Mouse (Mus musculus) macrophage (primary cell): Measurements from ENCODE around the gene Bri3. TPM values are rescaled to one million over a fixed set of nuclear protein-coding genes. Genes with fewer than 3 reads are reported as not detected.

ENCODE experiments used
- H3K27ac ChIP-seq: fragments of 350-480 bp; formaldehyde crosslinking; 2 replicates; pipeline ENCODE4 v1.9.0; 2021
- H3K36me3 ChIP-seq: fragments of 350-480 bp; formaldehyde crosslinking; 2 replicates; pipeline ENCODE4 v1.9.0; 2021; ENCODE audit errors: inconsistent target
- H3K4me3 ChIP-seq: fragments of 350-480 bp; formaldehyde crosslinking; 2 replicates; pipeline ENCODE4 v1.9.0; 2021; ENCODE audit errors: inconsistent target
- H3K79me2 ChIP-seq: fragments of 350-480 bp; formaldehyde crosslinking; 2 replicates; pipeline ENCODE4 v1.9.0; 2021; ENCODE audit errors: inconsistent target
- WGBS: methylation state at CpG from one replicate; pipeline ENCODE4 v1.1.7; 2026; ENCODE audit warnings: inconsistent platforms; ENCODE audit not compliant: missing documents; 5-methylcytosine and 5-hydroxymethylcytosine counted together
- polyA plus RNA-seq: library from polyadenylated mRNA; stranded (reverse); fragments of 250-400 nt; gene quantifications from 3 replicates; pipeline ENCODE4 v1.2.4, GENCODE M21; 2018; ENCODE audit warnings: inconsistent platforms

The Bri3 gene
- polyA plus RNA-seq, 1 experiment from 2014 or later, result 238 TPM

DNA sequence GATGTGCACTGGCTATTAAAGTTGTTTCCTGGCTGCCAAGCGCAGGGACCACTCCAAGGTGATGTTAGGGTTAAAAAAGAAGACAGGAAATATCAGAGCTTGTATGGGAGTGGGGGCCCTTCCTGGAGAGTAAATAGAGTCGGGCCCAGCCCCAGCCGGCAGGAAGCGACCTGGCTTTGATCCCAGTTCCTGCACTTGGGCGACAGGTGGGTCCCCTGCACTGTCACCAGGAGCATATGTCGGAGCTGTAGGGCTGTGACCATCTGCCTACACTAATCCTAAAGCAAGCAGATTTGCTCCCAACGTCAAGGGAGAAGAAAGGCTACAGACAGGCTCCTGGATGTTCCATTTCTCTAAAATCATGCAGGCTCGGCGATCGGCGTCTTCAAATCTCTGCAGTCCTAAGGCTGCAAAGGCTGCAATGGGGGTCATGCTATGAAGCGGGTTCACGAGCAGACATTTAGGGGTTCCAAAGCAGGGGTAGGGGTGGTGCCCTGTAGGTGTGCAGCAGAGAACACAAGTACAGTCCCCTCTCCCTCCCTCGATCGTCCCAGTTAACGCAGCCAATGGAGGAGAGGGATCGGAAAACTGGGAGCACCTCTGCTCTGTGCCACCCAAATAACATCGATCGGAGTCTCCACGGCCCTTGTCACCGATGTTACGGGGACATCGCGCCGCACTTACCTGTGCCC is 21.3 kb upstream of the Bri3 start:
- peaks cover 15% of the 10 kb centered on the region; the same call in 1 of the 2 replicates for H3K36me3 ChIP-seq
- H3K27ac ChIP-seq, result peak overlapping the region; percentile 97
- under 1% methylated on average over 25 of the region's 25 CpGs for WGBS
- H3K79me2 ChIP-seq, result peaks cover 71% of the 10 kb centered on the region
- H3K4me3 ChIP-seq, result peak overlapping the region; percentile 95

DNA sequence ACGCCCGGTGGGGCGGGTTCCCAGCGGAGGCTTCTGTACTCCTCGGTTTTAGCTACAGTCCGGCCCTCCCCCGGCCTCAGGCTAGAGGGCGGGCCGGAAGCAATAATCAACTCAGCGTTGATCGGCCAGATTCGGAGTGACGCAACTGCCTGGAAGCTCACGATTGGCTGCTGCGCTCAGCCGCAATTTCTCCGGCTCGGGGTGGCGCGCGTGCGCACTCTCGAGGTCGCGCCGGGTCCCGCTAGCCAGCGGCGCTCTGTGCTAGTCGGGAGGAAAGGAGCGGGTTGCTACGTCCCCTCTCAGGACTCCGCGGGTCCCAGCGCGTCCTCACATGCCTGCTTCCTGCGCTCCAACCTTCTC is 20.8 kb upstream of the Bri3 start, which contains the start of gene Tecpr1:
Gene Tecpr1 (minus strand): TSS at position 113 of the 360 bp plus-strand sequence.
- H3K4me3 ChIP-seq, result peak within 1 kb of the TSS; percentile 95
- peak within 1 kb of the TSS; percentile 97 for H3K27ac ChIP-seq
- H3K36me3 ChIP-seq, result peaks cover 12% of the 10 kb centered on the region; the same call in 1 of the 2 replicates
- WGBS, result 0% methylated on average over 36 of the region's 37 CpGs
- H3K79me2 ChIP-seq, result peaks cover 66% of the 10 kb centered on the region

DNA sequence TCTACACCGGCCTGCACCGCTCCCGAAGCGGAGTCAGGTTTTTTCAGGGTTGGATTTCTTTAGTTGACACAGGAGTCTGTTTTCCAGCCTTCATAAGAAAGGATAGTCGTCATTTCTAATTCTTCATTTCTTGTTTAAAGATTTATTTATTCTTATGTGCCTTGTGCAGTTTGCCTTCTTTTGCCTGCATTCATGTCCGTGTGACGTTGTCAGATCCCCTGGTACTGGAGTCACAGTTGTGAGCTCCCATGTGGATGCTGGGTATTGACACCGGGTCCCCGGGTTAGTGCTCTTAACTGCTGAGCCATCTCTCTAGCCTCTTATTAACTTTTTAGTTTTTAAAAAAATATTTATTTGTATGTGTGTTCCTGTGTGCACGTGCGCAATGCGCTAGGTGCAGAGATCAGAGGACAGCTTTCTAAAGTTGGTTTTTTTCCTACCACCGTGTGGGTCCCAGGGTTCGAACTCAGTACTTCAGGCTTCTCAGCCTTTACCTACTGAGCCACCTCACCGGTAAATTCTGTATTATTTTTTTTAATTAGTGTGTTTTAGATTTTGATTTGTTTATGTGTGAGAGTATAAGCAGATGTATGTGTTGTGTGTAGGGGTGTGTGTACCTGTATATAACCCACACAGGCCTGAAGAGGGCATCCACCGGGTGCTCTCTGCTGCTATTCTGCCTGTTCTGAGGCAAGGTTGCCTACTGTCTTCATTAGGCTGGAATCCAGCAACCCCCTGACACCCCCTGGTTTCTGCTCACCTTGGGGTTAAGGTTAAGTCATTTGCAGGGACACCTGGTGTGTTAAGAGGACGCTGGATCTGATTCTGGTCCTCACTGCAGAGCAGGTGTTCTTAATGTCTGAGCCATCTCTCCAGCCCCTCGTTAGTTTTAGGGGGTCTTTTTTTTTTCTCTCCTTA is 20.1 kb upstream of the Bri3 start:
- WGBS, result 30% methylated on average over 18 of the region's 18 CpGs
- Histone ChIP-seq H3K27ac (peak overlapping the region; percentile 97), H3K36me3 (peaks cover 5% of the 10 kb centered on the region; the same call in 1 of the 2 replicates), H3K79me2 (peaks cover 59% of the 10 kb centered on the region), H3K4me3 (peak overlapping the region; percentile 95)

DNA sequence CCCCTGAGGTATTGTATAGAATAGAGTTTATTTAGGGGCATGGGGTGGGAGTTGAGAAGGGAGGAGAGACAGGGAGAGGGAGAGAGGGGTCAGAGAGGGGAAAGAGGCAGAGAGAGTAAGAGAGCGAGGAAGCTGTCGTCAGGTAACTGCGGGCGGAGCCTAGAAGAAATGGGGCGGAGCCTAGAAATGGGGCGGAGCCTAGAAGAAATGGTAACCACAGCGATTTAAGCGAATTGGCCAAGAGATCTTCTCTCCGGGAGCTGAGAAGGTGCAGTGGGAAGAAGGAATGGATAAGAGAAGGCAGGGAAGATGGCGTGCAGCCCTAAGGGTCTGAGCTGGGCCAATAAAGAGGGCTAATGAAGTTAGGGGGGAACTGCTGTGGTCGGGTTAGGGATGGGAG is 18.0 kb upstream of the Bri3 start:
- Histone ChIP-seq H3K27ac (no peak overlapping the region), H3K36me3 (no peaks in the 10 kb centered on the region), H3K79me2 (peaks cover 39% of the 10 kb centered on the region), H3K4me3 (no peak overlapping the region)
- 62% methylated on average over 11 of the region's 11 CpGs for WGBS

- Histone ChIP-seq H3K4me3 (no peak overlapping the region), H3K27ac (no peak overlapping the region), H3K79me2 (peaks cover under 1% of the 10 kb centered on the region; the same call in 1 of the 2 replicates), H3K36me3 (no peaks in the 10 kb centered on the region)
- 91% methylated on average over 7 of the region's 7 CpGs for WGBS
Observed at GRCm38 (mm10) chr5:144230216-144230615, 14.0 kb upstream of the Bri3 start.

GRCm38 (mm10) chr5:144231410-144231809 is 12.8 kb upstream of the Bri3 start:
- Histone ChIP-seq H3K4me3 (no peak overlapping the region), H3K36me3 (no peaks in the 10 kb centered on the region), H3K79me2 (no peaks in the 10 kb centered on the region), H3K27ac (no peak overlapping the region)
- WGBS, result 70% methylated on average over 1 of the region's 1 CpGs

DNA sequence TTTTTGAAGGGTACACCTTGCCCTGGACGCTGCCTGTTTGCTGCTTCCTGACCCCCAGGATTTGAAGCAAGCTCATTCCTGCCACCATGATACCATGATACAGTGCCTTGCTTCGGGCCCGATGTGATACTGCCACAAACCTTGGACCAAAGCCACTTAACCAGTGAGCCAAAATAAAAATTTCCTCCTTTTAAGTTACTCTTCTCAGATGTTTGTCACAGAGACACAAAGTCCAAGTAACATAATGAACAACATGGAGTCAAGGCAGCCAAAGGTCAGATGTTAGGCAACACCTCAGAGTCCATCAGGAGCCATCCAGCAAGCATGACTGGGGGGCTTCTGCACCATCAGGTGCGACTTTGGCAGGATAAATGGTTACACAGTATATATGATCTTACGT is 11.7 kb upstream of the Bri3 start:
- WGBS, result 83% methylated on average over 5 of the region's 5 CpGs
- Histone ChIP-seq H3K79me2 (no peaks in the 10 kb centered on the region), H3K4me3 (no peak overlapping the region), H3K36me3 (no peaks in the 10 kb centered on the region), H3K27ac (no peak overlapping the region)

DNA sequence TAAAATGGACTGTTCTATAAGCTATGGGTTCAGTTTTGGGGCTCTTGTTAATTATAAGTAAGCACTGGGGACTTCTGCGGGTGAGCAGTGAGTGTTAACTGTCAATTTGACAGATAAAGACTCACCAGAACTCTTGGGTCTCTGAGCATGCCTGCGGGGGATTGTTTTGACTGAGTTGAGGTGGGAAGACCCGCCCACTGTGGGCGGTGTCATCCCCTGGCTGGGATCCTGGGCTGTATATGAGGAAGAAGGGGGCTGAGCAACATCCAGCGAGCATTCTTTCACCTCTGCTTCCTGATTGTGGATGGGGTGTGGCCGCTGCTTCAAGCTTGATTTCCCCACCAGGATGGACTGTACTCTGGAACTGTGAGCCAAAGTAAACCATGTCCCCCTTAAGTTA is 10.0 kb upstream of the Bri3 start:
- 78% methylated on average over 5 of the region's 6 CpGs for WGBS

GRCm38 (mm10) chr5:144234714-144235113 is 9.5 kb upstream of the Bri3 start:
- 93% methylated on average over 7 of the region's 7 CpGs for WGBS

More for the DNA sequence above, 10.0 kb upstream of the Bri3 start:
- no peak overlapping the region for H3K4me3 ChIP-seq
- no peaks in the 10 kb centered on the region for H3K36me3 ChIP-seq
- H3K27ac ChIP-seq, result no peak overlapping the region
- no peaks in the 10 kb centered on the region for H3K79me2 ChIP-seq

DNA sequence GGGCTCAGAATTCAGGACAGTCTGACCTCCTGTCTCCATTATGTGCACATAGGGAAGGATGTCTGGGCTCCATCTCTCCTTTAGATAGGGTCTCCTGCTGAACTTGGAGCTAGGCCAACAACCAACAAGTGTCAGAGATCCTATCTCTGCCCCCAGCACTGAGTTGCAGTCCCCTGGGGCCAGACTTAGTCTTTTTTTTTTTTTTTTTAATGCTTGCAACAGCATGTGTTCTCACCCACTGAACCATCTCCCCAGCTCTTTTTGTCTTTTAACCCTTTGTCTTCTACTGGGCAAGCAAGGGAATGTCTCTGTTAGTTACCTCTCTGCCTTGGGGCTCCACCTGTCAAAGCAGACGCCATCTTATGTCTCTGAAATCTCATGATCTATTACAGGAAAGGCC is 5.3 kb upstream of the Bri3 start:
- no peaks in the 10 kb centered on the region; the same call in 1 of the 2 replicates for H3K79me2 ChIP-seq
- 100% methylated on average over 1 of the region's 1 CpGs for WGBS
- H3K27ac ChIP-seq, result no peak overlapping the region

More at GRCm38 (mm10) chr5:144234714-144235113, 9.5 kb upstream of the Bri3 start:
- Histone ChIP-seq H3K27ac (no peak overlapping the region), H3K79me2 (no peaks in the 10 kb centered on the region), H3K4me3 (no peak overlapping the region), H3K36me3 (no peaks in the 10 kb centered on the region)

DNA sequence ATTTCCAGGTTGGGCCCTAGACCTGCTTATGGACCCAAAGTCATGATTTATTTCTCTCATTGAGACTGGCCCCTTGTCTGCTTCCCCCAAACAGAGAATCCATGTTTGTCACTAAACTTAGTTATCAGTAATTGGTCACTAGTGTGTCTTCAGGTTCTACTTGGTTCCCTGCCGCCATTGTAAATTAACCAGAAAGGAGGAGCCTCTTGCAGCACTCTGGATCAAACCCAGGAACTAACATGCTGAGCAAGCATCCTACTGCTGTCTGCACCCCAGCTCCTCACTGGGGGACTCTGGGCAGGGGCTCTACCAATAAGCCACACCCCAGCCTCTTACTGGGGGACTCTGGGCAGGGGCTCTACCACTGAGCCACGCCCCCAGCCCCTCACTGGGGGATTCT is 1.4 kb downstream of the Bri3 start:
- H3K79me2 ChIP-seq, result peaks cover 51% of the 10 kb centered on the region
- no peak overlapping the region for H3K27ac ChIP-seq
- whole genome bisulfite sequencing, result 100% methylated on average over 2 of the region's 2 CpGs
- H3K36me3 ChIP-seq, result peaks cover 15% of the 10 kb centered on the region
- no peak overlapping the region for H3K4me3 ChIP-seq

More for the DNA sequence above, 5.3 kb upstream of the Bri3 start:
- peaks cover 15% of the 10 kb centered on the region for H3K36me3 ChIP-seq
- no peak overlapping the region for H3K4me3 ChIP-seq

DNA sequence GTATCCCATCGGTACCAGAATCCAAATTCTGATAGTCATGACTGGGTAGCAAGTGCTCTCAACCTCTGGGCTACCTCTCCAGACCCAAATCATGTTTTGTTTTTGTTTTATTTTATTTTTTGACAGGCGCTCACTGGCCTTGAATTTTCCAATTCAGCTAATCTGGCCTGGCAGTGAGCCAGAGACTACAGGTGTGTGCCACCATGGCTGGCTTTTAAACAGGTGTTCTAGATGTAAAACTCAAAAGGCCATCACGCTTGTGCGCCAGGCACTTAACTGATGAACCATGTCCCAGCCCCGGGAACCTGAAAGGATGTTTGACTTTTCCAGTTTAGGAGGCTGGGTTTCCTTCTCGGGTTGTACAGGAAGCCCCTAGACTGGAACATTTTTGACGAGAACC is 2.4 kb downstream of the Bri3 start:
- Histone ChIP-seq H3K4me3 (no peak overlapping the region), H3K79me2 (peaks cover 62% of the 10 kb centered on the region), H3K36me3 (peaks cover 7% of the 10 kb centered on the region), H3K27ac (peak overlapping the region; percentile 99)
- WGBS, result 95% methylated on average over 7 of the region's 7 CpGs

GRCm38 (mm10) chr5:144247307-144247706 is 3.1 kb downstream of the Bri3 start:
- 92% methylated on average over 10 of the region's 10 CpGs for WGBS
- Histone ChIP-seq H3K27ac (peak overlapping the region; percentile 99), H3K79me2 (peaks cover 64% of the 10 kb centered on the region)

DNA sequence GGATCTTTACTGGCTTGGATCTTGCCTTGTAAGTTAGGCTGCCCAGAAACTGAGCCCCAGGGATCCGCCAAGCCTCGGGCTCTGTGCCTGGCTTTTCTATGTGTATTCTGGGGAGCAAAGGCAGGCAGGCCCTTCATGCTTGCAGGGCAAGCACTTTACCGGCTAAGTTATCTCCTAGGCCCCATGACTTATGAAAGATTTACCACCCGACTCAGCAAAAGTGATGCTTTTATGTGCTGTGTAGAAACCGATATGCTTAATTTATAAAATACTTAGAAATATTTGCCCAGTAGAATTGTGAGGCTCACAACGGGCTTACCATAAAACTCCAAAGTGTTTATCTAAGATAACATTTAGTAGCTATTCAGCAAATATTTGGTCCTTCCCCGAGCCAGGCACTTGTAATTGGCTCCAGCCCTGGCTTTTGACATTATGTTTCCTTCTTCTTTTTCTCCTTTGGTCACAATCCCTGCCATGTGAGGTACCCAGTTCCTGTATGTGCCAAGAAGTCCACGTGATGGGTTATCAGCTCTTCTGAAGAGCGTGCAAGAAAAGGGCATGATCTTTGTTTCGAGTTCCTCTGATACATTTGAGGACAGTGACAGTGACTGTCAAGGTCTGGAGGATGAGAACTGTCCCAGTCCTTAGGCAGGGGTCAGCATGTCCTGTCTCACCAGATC is 3.8 kb downstream of the Bri3 start:
- 15% methylated on average over 10 of the region's 10 CpGs for WGBS
- peaks cover 71% of the 10 kb centered on the region for H3K79me2 ChIP-seq
- H3K36me3 ChIP-seq, result no peaks in the 10 kb centered on the region
- no peak overlapping the region for H3K4me3 ChIP-seq
- H3K27ac ChIP-seq, result peak overlapping the region; percentile 99

More at GRCm38 (mm10) chr5:144247307-144247706, 3.1 kb downstream of the Bri3 start:
- Histone ChIP-seq H3K36me3 (0 out of 2 replicates have a peak, but pooled peaks cover under 1% of the 10 kb centered on the region), H3K4me3 (no peak overlapping the region)
